Mouse (Mus musculus): Measurements from ENCODE around the gene Cd300c.

GRCm38 (mm10) chr11:114914978-114915377 is 54.0 kb downstream of the Cd300c start:
- TF ChIP-seq CTCF (conservative IDR thresholded peaks at IDR 0.05; ENCODE audit: low read length) (no peak), NANOG (IDR thresholded peaks at IDR 0.05; ENCODE audit: borderline replicate concordance, low read length) (no peak)
